Mouse (Mus musculus) activated CD4-positive, CD25-positive, alpha-beta regulatory T cell, adult 4 months (primary cell): ENCODE data around the gene Mex3a. TPM values are rescaled to one million over a fixed set of nuclear protein-coding genes. Genes with fewer than 3 reads are reported as not detected.
"Not testable (repeated sequence)": the region's sequence is repeated elsewhere in the genome, so short reads cannot be mapped to it uniquely, and the experiment has no call there.

ENCODE experiments used
- ATAC-seq: one replicate; pipeline ENCODE4 v1.8.0; 2017
- polyA plus RNA-seq, 2 experiments: library from polyadenylated mRNA; unstranded; fragments of 100-300 nt; shearing (Covaris generic); gene quantifications; one replicate each; pipeline ENCODE4 v1.2.1; 2017

Mex3a gene
- polyA plus RNA-seq, 2 experiments from 2014 or later = 0.10 to 0.81 TPM

DNA sequence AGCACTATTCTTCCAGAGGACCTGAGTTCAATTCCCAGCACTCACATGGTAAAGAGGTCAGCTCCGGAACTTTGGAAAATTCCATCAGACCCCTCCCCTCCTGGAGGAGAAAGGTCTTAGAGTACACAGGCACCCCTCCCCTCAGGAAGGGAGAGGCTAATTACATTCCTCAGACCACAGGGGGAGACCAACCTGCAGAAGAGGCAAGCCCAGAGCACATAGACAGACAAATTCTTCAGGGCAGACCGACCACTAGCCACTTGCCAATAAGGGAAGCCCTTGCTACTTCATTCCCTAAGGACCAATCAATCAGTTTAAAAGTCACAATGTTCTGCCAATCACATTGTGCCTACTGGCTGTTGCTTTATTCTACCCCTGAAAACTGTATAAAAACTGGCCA, 40.6 kb downstream of the Mex3a start:
- no peak for ATAC-seq

DNA sequence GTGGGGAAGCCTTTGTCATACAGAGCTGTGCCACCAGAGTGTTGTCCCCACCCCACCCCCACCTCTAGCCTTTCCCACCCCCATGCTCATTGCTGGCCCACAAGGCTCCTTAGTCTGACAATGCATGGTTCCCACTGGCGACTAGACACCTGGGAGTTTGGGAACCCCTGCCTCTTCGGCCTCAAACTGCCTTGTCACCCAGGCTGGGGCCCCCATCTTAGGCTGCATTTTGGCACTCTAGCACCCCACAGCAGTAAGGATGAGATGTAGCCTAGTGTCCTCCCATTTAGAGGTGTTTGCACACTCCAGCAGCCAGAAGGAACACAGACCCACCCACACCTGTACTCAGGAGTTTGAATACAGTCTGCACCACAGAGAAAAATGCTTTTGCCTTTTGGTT, 41.6 kb downstream of the Mex3a start:
- no peak for ATAC-seq

DNA sequence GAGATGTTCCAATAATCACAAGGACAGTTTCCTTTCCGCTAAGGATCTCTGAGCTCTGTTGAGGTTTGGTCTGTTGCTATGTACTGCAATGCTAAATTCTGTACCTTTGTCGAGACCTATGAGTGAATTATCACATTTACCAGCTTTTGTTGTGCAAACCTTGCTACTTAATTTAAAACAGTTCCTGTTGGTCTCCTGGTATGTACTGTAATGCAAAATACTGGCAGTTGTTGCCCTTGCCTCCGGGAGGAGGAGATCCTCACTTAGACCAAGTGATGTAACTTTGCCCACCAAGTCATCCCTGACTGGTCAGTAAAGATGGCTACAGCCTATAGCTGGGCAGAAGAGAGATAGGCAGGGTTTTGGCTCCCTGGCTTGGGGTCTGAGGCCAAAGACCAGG, 43.3 kb downstream of the Mex3a start, which contains the start of gene Ssr2:
Ssr2 (plus strand) TSS at position 337 of the 400 bp plus-strand sequence.
- ATAC-seq = no peak

DNA sequence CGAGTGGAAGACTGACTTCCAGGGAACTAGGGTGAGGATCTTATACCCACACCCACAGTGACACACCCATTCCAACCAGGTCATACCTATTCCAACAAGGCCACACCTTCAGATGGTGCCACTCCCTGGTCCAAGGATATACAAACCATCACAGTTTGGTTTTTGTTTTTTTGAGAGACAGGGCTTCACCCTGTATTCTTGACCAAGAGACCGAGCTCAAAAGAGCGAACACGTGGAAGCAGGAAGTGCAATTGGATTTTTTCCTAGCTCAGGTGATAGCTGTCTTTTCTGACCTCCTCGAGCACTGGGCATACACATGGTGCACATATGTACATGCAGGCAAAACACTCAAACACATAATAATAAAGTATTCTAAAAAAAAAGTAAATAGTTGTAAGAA, 45.7 kb downstream of the Mex3a start:
- ATAC-seq = not testable (repeated sequence)

DNA sequence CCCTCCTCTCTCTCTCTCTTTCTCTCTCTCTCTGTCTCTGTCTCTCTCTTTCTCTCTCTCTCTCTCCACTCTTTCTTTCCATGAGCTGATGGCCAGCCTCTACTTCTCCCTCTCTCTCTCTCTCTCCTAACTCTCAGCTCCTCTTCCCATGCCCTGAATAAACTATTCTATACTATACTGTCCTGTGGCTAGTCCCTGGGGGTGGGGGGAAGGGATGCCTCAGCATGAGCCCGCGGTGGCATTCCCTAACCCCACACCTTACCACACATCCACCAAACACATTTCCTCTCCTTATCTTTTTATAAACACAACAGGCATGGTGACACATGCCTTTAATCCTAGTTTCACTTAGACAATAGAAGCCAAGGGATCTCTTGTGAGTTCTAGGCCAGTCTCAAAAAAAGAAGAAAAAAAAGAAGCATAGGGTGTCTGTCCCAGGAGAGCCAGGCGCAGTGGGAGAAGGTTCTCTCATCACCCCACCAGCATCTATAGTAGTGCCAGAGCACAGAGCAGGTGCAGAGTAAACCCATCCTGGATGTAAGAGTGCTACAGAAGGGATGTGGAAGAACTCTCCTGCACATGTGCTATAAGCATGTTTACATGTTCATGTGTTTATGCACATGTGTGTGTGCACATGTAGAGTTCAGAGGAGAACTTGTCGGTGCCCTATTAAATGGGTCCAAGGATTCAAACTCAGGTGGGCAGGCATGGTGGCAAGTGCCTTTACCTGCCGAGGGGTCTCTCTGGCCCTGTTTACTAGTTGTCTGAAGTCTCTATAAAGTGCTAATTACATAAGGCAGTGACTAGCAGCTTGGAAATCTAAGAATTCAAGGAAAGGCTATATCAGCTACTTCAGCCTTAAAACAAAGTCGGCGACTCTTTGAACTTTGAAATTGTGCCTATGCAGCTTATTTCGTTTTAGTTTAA, 46.6 kb downstream of the Mex3a start:
- ATAC-seq = no peak

DNA sequence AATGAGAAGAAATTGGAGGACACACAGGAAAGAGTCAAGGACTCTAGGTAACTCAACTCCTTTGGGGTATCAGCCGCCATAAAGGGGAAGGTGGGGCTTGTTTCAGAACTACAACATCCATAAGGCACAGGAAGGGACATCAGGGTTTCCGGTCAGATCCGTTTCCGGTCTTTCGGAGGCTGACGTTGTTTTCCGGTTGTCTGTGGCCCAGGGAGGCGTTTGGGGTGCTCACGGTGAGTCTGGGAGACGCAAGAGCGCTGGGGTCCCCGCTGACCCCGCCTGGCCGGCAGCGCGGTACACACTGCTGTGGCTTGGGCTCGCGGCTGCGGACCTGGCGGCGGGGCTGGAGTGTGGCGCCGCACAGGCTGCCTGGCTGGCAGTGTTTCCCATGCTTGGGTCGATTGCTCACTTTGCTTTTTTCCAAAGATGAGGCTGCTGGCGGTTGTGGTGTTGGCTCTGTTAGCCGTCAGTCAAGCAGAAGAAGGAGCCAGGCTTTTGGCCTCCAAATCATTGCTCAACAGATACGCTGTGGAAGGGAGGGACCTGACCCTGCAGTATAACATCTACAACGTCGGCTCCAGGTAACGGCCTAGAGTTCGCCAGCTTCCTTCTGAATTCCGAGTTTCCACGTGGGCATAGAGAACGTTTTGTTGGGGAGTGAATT, 47.4 kb downstream of the Mex3a start:
- ATAC-seq = peak; percentile 92

DNA sequence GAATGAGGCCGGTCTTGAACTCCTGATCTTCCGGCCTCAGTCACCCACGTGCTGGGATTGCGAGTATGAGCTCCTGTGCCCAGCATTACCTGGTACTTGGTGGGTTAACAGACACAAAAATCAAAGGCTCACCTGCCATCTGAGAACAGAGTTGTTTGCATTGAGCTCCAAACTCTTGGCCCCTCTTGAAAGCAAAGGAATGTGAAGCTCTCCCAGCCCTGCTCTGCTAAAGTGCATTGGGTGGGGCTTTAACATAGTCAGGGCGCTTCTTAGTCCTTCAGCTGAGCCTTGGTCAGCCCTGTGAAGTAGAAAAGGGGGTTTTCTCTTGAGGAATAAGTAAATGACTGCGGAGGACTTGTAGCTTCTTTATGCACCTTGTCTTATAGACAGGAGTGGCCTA, 53.6 kb downstream of the Mex3a start:
- ATAC-seq = no peak

DNA sequence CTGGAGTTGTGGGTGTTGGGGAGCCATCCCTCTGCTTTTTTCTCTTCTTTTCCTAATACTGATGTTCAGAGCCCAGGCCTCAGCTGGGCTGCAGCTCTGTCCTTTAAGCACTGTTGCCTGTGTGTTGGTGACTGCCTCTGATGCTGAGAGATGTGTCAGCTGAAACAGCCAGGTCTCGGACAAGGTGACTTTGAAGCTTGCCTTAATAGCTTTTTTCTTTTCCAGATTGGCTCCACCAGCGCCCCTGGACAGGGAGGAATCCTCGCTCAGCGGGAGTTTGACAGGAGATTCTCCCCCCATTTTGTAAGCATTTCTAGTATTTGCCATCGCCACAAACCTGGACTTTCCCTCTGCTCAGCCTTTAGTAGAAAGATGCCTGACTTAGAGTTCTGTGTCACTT, 54.4 kb downstream of the Mex3a start:
- ATAC-seq = no peak

DNA sequence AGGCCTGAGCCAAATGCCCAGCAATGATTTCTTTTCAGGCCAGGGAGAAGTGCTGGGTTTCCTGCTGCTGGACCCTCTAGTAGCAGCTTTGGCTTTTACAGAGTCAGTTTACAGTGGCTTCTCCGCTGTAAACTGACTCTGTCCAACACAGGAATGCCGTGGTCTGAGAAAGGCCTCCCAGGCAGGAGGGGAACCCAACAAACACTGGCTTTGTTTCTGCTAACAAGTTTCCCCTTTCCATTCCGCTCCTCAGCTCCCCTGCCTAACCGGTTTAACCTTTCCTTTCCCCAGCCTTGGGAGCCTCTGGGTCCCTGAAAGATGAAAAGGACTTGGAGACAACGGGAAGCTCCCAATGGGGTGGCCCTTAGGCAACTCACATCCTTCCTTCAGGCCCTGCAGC, 58.1 kb downstream of the Mex3a start:
- no peak for ATAC-seq

Other genes starting within 250 kb of the Mex3a start
- gene Gm38392, start 245.2 kb upstream of the Mex3a start, polyA plus RNA-seq = not detected
- gene Tsacc, start 235.4 kb upstream of the Mex3a start, polyA plus RNA-seq = 1 to 10 TPM; 2.7 to 7.4 TPM
- 100 to 1,000 TPM; 180 to 209 TPM for gene Cct3, start 235.3 kb upstream of the Mex3a start, polyA plus RNA-seq
- 100 to 1,000 TPM; 356 to 375 TPM for gene Glmp, start 207.4 kb upstream of the Mex3a start, polyA plus RNA-seq
- gene Tmem79, start 196.2 kb upstream of the Mex3a start, polyA plus RNA-seq = 1 to 10 TPM in 1 of 2 experiments, under 1 TPM in 1; 0.78 to 1.3 TPM
- 10 to 100 TPM; 30.2 to 50.2 TPM for gene Smg5, start 196.1 kb upstream of the Mex3a start, polyA plus RNA-seq
- not detected for gene Paqr6, start 167.8 kb upstream of the Mex3a start, polyA plus RNA-seq
- not detected for gene Bglap3, start 159.7 kb upstream of the Mex3a start, polyA plus RNA-seq
- not detected for gene Bglap2, start 153.7 kb upstream of the Mex3a start, polyA plus RNA-seq
- not detected for gene Bglap, start 147.9 kb upstream of the Mex3a start, polyA plus RNA-seq
- gene Pmf1, start 122.1 kb upstream of the Mex3a start, polyA plus RNA-seq = 10 to 100 TPM; 62.7 to 63.7 TPM
- gene Slc25a44, start 107.3 kb upstream of the Mex3a start, polyA plus RNA-seq = 10 to 100 TPM; 12.8 to 16.7 TPM
- 10 to 100 TPM; 31.5 to 44.8 TPM for gene Sema4a, start 71.2 kb upstream of the Mex3a start, polyA plus RNA-seq
- 1 to 10 TPM; 4.6 to 6.4 TPM for gene Lmna, start 22.4 kb upstream of the Mex3a start, polyA plus RNA-seq
- gene Rab25, start 15.9 kb downstream of the Mex3a start, polyA plus RNA-seq = not detected
- gene Lamtor2, start 20.7 kb downstream of the Mex3a start, polyA plus RNA-seq = 100 to 1,000 TPM; 132 to 197 TPM
- gene Ubqln4, start 21.4 kb downstream of the Mex3a start, polyA plus RNA-seq = 10 to 100 TPM; 10.9 to 14.0 TPM
- gene Ssr2, start 43.5 kb downstream of the Mex3a start, polyA plus RNA-seq = 100 to 1,000 TPM; 163 to 193 TPM
- gene Arhgef2, start 73.6 kb downstream of the Mex3a start, polyA plus RNA-seq = 10 to 100 TPM; 45.7 to 54.0 TPM
- not detected for gene Rxfp4, start 120.7 kb downstream of the Mex3a start, polyA plus RNA-seq
- 10 to 100 TPM; 43.2 to 46.4 TPM for gene Khdc4, start 153.4 kb downstream of the Mex3a start, polyA plus RNA-seq
- 10 to 100 TPM; 36.5 to 43.2 TPM for gene Rit1, start 184.4 kb downstream of the Mex3a start, polyA plus RNA-seq
- 100 to 1,000 TPM in 1 of 2 experiments, 10 to 100 TPM in 1; 95.9 to 102 TPM for gene Syt11, start 242.8 kb downstream of the Mex3a start, polyA plus RNA-seq